ENCODE assay signal across 14 mouse cellular contexts in the genomic region with DNA sequence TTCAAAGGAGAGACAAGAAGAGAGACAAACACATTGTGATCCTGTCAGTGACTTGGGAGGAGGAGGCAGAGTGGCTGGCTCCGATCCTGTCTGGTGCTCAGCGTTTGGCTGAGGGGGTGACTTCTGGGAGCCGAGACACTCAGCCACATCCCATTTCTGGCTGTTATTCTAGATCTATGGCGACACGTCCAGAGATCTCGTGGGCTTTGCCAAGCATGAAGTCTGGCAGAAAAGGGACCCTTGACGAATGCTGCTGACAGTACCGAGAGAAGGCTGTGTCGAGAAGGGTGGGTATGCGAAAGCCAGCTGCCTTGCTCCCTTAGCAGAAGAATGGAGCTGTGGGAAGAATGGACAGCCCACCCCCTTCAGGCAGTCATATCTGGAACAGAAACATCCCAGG. TPM values are rescaled to one million over a fixed set of nuclear protein-coding genes. Genes with fewer than 3 reads are reported as not detected.
DNase-seq lines count a peak whose midpoint lies in the region; ATAC-seq lines count a peak whose summit lies in the region.
"Had no signal": no experiment of that assay in that cellular context is flagged by ENCODE, and none has a peak within 500 bp of the region (broad histone marks: within the 10 kb centered on the region; RNA-seq: fewer than 3 reads in every experiment).

No protein-coding gene starts in this region.

- H3K4me2 ChIP-seq in hindbrain, embryonic 14.5 days (replicated peaks), result no peak overlapping the region
- H3K4me2 ChIP-seq in hindbrain, embryonic 11.5 days (replicated peaks; ENCODE audit: low read depth, low read length), result no peak overlapping the region
- H3K4me2 ChIP-seq in intestine, embryonic 14.5 days (ENCODE audit: low read length), result peak overlapping the region; percentile 6; the same call in 1 of the 2 replicates
- H3K4me2 ChIP-seq: forebrain, embryonic 13.5 days had no signal

- WGBS in hindbrain, embryonic 14.5 days, result 58% methylated on average over 10 of the region's 10 CpGs
- 89% methylated on average over 10 of the region's 10 CpGs for WGBS in hindbrain, embryonic 11.5 days
- WGBS in heart, embryonic 10.5 days, result 64% methylated on average over 10 of the region's 10 CpGs
- 45% methylated on average over 10 of the region's 10 CpGs for WGBS in intestine, embryonic 14.5 days

- DNase-seq in hindbrain, embryonic 14.5 days (ENCODE audit: low spot score), result no peak
- no peak for DNase-seq in hindbrain, embryonic 11.5 days (ENCODE audit: low spot score)
- no peak for DNase-seq in heart, embryonic 10.5 days (ENCODE audit: low spot score)
- no peak for DNase-seq in intestine, embryonic 14.5 days (ENCODE audit: low spot score)
- no peak for DNase-seq in right cerebral cortex, postnatal 14 days
- DNase-seq in kidney, adult 8-10 months, result no peak
- no peak for DNase-seq in adrenal gland, adult 2 months
- DNase-seq: embryo, embryonic 11 days; lung, postnatal 14 days; retina, postnatal 1 day had no signal

- no peaks in the 10 kb centered on the region for H3K27me3 ChIP-seq in hindbrain, embryonic 14.5 days (ENCODE audit: control insufficient read depth, insufficient read depth, low read length)
- no peaks in the 10 kb centered on the region for H3K27me3 ChIP-seq in hindbrain, embryonic 11.5 days (ENCODE audit: control insufficient read depth, insufficient read depth, low read length)
- H3K27me3 ChIP-seq in heart, embryonic 10.5 days (ENCODE audit: insufficient read depth, poor library complexity, severe bottlenecking), result no peaks in the 10 kb centered on the region
- H3K27me3 ChIP-seq in intestine, embryonic 14.5 days (replicated peaks; ENCODE audit: control insufficient read depth, insufficient read depth, low read length), result no peaks in the 10 kb centered on the region
- H3K27me3 ChIP-seq: CH12.LX; forebrain, embryonic 13.5 days had no signal

- H3K4me1 ChIP-seq in hindbrain, embryonic 14.5 days (replicated peaks; ENCODE audit: control insufficient read depth, insufficient read depth, low read length), result peaks cover 2% of the 10 kb centered on the region; the same call in 1 of the 2 replicates
- no peaks in the 10 kb centered on the region; the same call in 1 of the 2 replicates for H3K4me1 ChIP-seq in hindbrain, embryonic 11.5 days (replicated peaks; ENCODE audit: control insufficient read depth, insufficient read depth, low read length)
- peaks cover 26% of the 10 kb centered on the region; the same call in 1 of the 2 replicates for H3K4me1 ChIP-seq in brown adipose tissue, adult 24 weeks (ENCODE audit: control insufficient read depth, insufficient read depth, insufficient read length, low read length)
- H3K4me1 ChIP-seq in heart, embryonic 10.5 days, result peaks cover 27% of the 10 kb centered on the region
- peaks cover 38% of the 10 kb centered on the region for H3K4me1 ChIP-seq in intestine, embryonic 14.5 days (replicated peaks; ENCODE audit: control insufficient read depth, insufficient read depth, low read length)

- no peak overlapping the region for H3K9ac ChIP-seq in hindbrain, embryonic 14.5 days
- no peak overlapping the region for H3K9ac ChIP-seq in hindbrain, embryonic 11.5 days (ENCODE audit: low read depth, low read length)
- H3K9ac ChIP-seq in intestine, embryonic 14.5 days (ENCODE audit: low read length), result no peak overlapping the region
- H3K9ac ChIP-seq: forebrain, embryonic 13.5 days had no signal

- peaks cover 32% of the 10 kb centered on the region for H3K36me3 ChIP-seq in hindbrain, embryonic 14.5 days (replicated peaks; ENCODE audit: control insufficient read depth, insufficient read depth)
- H3K36me3 ChIP-seq in hindbrain, embryonic 11.5 days (ENCODE audit: control insufficient read depth, insufficient read depth, low read length), result peaks cover 3% of the 10 kb centered on the region; the same call in 1 of the 2 replicates
- peaks cover 38% of the 10 kb centered on the region for H3K36me3 ChIP-seq in heart, embryonic 10.5 days
- H3K36me3 ChIP-seq in intestine, embryonic 14.5 days (ENCODE audit: control insufficient read depth, insufficient read depth, low read length), result peaks cover 30% of the 10 kb centered on the region

- H3K27ac ChIP-seq in hindbrain, embryonic 14.5 days, result 0 out of 2 replicates have a peak overlapping the region, but pooled peaks have one; percentile 9
- H3K27ac ChIP-seq in hindbrain, embryonic 11.5 days (ENCODE audit: low read depth, low read length), result no peak overlapping the region
- peak overlapping the region; percentile 50 for H3K27ac ChIP-seq in brown adipose tissue, adult 24 weeks (replicated peaks; ENCODE audit: low read depth, low read length)
- peak overlapping the region; percentile 42; the same call in 1 of the 2 replicates for H3K27ac ChIP-seq in heart, embryonic 10.5 days
- peak overlapping the region; percentile 64 for H3K27ac ChIP-seq in intestine, embryonic 14.5 days (ENCODE audit: low read depth)
- H3K27ac ChIP-seq: forebrain, embryonic 13.5 days; left cerebral cortex, adult 2 months had no signal

- no peaks in the 10 kb centered on the region for H3K9me3 ChIP-seq in hindbrain, embryonic 14.5 days (ENCODE audit: control insufficient read depth, low read length)
- no peaks in the 10 kb centered on the region for H3K9me3 ChIP-seq in hindbrain, embryonic 11.5 days (ENCODE audit: control insufficient read depth, low read length)
- H3K9me3 ChIP-seq in heart, embryonic 10.5 days, result no peaks in the 10 kb centered on the region
- no peaks in the 10 kb centered on the region for H3K9me3 ChIP-seq in intestine, embryonic 14.5 days (ENCODE audit: control insufficient read depth, low read length)
- H3K9me3 ChIP-seq: forebrain, embryonic 13.5 days had no signal

- H3K4me3 ChIP-seq in hindbrain, embryonic 14.5 days (replicated peaks; ENCODE audit: low read length), result no peak overlapping the region
- H3K4me3 ChIP-seq in hindbrain, embryonic 11.5 days (ENCODE audit: low read depth, low read length), result no peak overlapping the region
- H3K4me3 ChIP-seq in brown adipose tissue, adult 24 weeks (ENCODE audit: insufficient read depth, low read depth, low read length), result no peak overlapping the region
- H3K4me3 ChIP-seq in heart, embryonic 10.5 days, result no peak overlapping the region
- no peak overlapping the region for H3K4me3 ChIP-seq in intestine, embryonic 14.5 days (ENCODE audit: low read depth, low read length)
- H3K4me3 ChIP-seq: forebrain, embryonic 13.5 days; left cerebral cortex, adult 2 months had no signal

- no peak for ATAC-seq in hindbrain, embryonic 14.5 days (ENCODE audit: low FRiP score)
- no peak for ATAC-seq in hindbrain, embryonic 11.5 days (ENCODE audit: low FRiP score)
- no peak for ATAC-seq in intestine, embryonic 14.5 days (replicated peaks; ENCODE audit: low FRiP score, low TSS enrichment, low read depth)
- ATAC-seq: forebrain, embryonic 13.5 days had no signal

RNA-seq across cellular contexts. Expression of gene Agfg2, which starts 15.6 kb away (rescaled TPM):
- 11.8 and 12.2 TPM in 2 replicates for polyA plus RNA-seq in hindbrain, embryonic 14.5 days (2014; fragmentation: Nextera tagmentation; extraction: Ambion mirVana)
- 13.7 TPM in 2 replicates for polyA plus RNA-seq in hindbrain, embryonic 11.5 days (2014; fragmentation: Nextera tagmentation; extraction: Ambion mirVana)
- 16.2 and 17.6 TPM in 2 replicates for polyA plus RNA-seq in brown adipose tissue, adult 24 weeks (2012; ENCODE audit: insufficient read depth, insufficient read length, missing spikeins)
- 31.9 and 34.0 TPM in 2 replicates for polyA plus RNA-seq in heart, embryonic 10.5 days (2016; fragmentation: Nextera tagmentation; extraction: Ambion mirVana)
- 16.0 and 16.4 TPM in 2 replicates for polyA plus RNA-seq in intestine, embryonic 14.5 days (2014; fragmentation: Nextera tagmentation; extraction: Ambion mirVana)
- 10 to 100 TPM; 29.2 to 37.6 TPM for total RNA-seq in adrenal gland, adult 2 months (2021)
- polyA plus RNA-seq in adrenal gland, adult 2 months (2012; rRNA removed), result 73.7 and 85.2 TPM in 2 replicates

RNA-seq across cellular contexts. Expression of gene Irs3, which starts 23.5 kb away (rescaled TPM):
- 0.15 TPM in 1 of 2 replicates, not detected in the other for polyA plus RNA-seq in hindbrain, embryonic 14.5 days (2014; fragmentation: Nextera tagmentation; extraction: Ambion mirVana)
- 0.22 and 0.38 TPM in 2 replicates for polyA plus RNA-seq in hindbrain, embryonic 11.5 days (2014; fragmentation: Nextera tagmentation; extraction: Ambion mirVana)
- polyA plus RNA-seq in brown adipose tissue, adult 24 weeks (2012; ENCODE audit: insufficient read depth, insufficient read length, missing spikeins), result 22.0 and 26.4 TPM in 2 replicates
- 0.60 and 0.74 TPM in 2 replicates for polyA plus RNA-seq in heart, embryonic 10.5 days (2016; fragmentation: Nextera tagmentation; extraction: Ambion mirVana)
- 0.08 TPM in 1 of 2 replicates, not detected in the other for polyA plus RNA-seq in intestine, embryonic 14.5 days (2014; fragmentation: Nextera tagmentation; extraction: Ambion mirVana)
- 10 to 100 TPM in 1 of 2 experiments, 1 to 10 TPM in 1; 9.6 to 14.2 TPM for total RNA-seq in adrenal gland, adult 2 months (2021)
- polyA plus RNA-seq in adrenal gland, adult 2 months (2012; rRNA removed), result 18.9 and 32.8 TPM in 2 replicates
- total RNA-seq: CH12.LX had no signal
- polyA plus RNA-seq: forebrain, embryonic 13.5 days had no signal

RNA-seq across cellular contexts. Expression of gene Sap25, which starts 27.8 kb away (rescaled TPM):
- 4.9 and 5.8 TPM in 2 replicates for polyA plus RNA-seq in hindbrain, embryonic 14.5 days (2014; fragmentation: Nextera tagmentation; extraction: Ambion mirVana)
- polyA plus RNA-seq in hindbrain, embryonic 11.5 days (2014; fragmentation: Nextera tagmentation; extraction: Ambion mirVana), result 7.1 TPM in 2 replicates
- polyA plus RNA-seq in brown adipose tissue, adult 24 weeks (2012; ENCODE audit: insufficient read depth, insufficient read length, missing spikeins), result 2.0 TPM in 1 of 2 replicates, not detected in the other
- 4.8 and 6.4 TPM in 2 replicates for polyA plus RNA-seq in heart, embryonic 10.5 days (2016; fragmentation: Nextera tagmentation; extraction: Ambion mirVana)
- polyA plus RNA-seq in intestine, embryonic 14.5 days (2014; fragmentation: Nextera tagmentation; extraction: Ambion mirVana), result 6.9 and 10.2 TPM in 2 replicates
- 10 to 100 TPM in 1 of 2 experiments, 1 to 10 TPM in 1; 3.0 to 14.8 TPM for total RNA-seq in adrenal gland, adult 2 months (2021)
- polyA plus RNA-seq in adrenal gland, adult 2 months (2012; rRNA removed), result 81.3 and 84.6 TPM in 2 replicates

RNA-seq across cellular contexts. Expression of gene Gm20605, which starts 40.0 kb away (rescaled TPM):
- 5.3 and 6.5 TPM in 2 replicates for polyA plus RNA-seq in hindbrain, embryonic 14.5 days (2014; fragmentation: Nextera tagmentation; extraction: Ambion mirVana)
- 5.0 and 6.3 TPM in 2 replicates for polyA plus RNA-seq in hindbrain, embryonic 11.5 days (2014; fragmentation: Nextera tagmentation; extraction: Ambion mirVana)
- 0.95 and 2.3 TPM in 2 replicates for polyA plus RNA-seq in brown adipose tissue, adult 24 weeks (2012; ENCODE audit: insufficient read depth, insufficient read length, missing spikeins)
- 7.7 and 9.8 TPM in 2 replicates for polyA plus RNA-seq in heart, embryonic 10.5 days (2016; fragmentation: Nextera tagmentation; extraction: Ambion mirVana)
- polyA plus RNA-seq in intestine, embryonic 14.5 days (2014; fragmentation: Nextera tagmentation; extraction: Ambion mirVana), result 9.2 and 10.1 TPM in 2 replicates
- total RNA-seq in adrenal gland, adult 2 months (2021), result 1 to 10 TPM; 6.4 to 7.4 TPM
- polyA plus RNA-seq in adrenal gland, adult 2 months (2012; rRNA removed), result 30.4 and 31.4 TPM in 2 replicates

RNA-seq across cellular contexts. Expression of gene Lrch4, which starts 40.0 kb away (rescaled TPM):
- 19.0 and 23.4 TPM in 2 replicates for polyA plus RNA-seq in hindbrain, embryonic 14.5 days (2014; fragmentation: Nextera tagmentation; extraction: Ambion mirVana)
- polyA plus RNA-seq in hindbrain, embryonic 11.5 days (2014; fragmentation: Nextera tagmentation; extraction: Ambion mirVana), result 25.9 and 28.5 TPM in 2 replicates
- polyA plus RNA-seq in brown adipose tissue, adult 24 weeks (2012; ENCODE audit: insufficient read depth, insufficient read length, missing spikeins), result 11.5 and 13.6 TPM in 2 replicates
- polyA plus RNA-seq in heart, embryonic 10.5 days (2016; fragmentation: Nextera tagmentation; extraction: Ambion mirVana), result 23.3 and 23.7 TPM in 2 replicates
- polyA plus RNA-seq in intestine, embryonic 14.5 days (2014; fragmentation: Nextera tagmentation; extraction: Ambion mirVana), result 31.2 and 35.3 TPM in 2 replicates
- total RNA-seq in adrenal gland, adult 2 months (2021), result 10 to 100 TPM; 27.9 to 31.7 TPM
- polyA plus RNA-seq in adrenal gland, adult 2 months (2012; rRNA removed), result 36.7 and 52.7 TPM in 2 replicates

Comparison
In these comparisons a context has a peak if more than half of its experiments do, and no peak if none do; other contexts are left out.
1. RNA of gene Irs3, which starts 23.5 kb away (polyA plus RNA-seq): 22.0 to 26.4 TPM in brown adipose tissue, adult 24 weeks and 18.9 to 32.8 TPM in adrenal gland, adult 2 months; 0.60 to 0.74 TPM in heart, embryonic 10.5 days, 0.22 to 0.38 TPM in hindbrain, embryonic 11.5 days, 0.15 TPM in hindbrain, embryonic 14.5 days and 0.08 TPM in intestine, embryonic 14.5 days; every median in the first group is over 10 times any median in the second.